Mouse (Mus musculus) thymus, postnatal 14 days (tissue): Measurements from ENCODE around the gene Man2a1.

Source experiments
- DNase-seq: peaks from one replicate; pipeline ENCODE4 v3.0.0; 2021

Gene Man2a1

GRCm38 (mm10) chr17:64603134-64603533, 2.6 kb downstream of the Man2a1 start:
- no peak for DNase-seq

- no peak for DNase-seq
Observed at GRCm38 (mm10) chr17:64603534-64603933, 3.0 kb downstream of the Man2a1 start.

GRCm38 (mm10) chr17:64604163-64604562, 3.6 kb downstream of the Man2a1 start:
- DNase-seq: peak; percentile 78

GRCm38 (mm10) chr17:64608228-64608627, 7.7 kb downstream of the Man2a1 start:
- no peak for DNase-seq

DNA sequence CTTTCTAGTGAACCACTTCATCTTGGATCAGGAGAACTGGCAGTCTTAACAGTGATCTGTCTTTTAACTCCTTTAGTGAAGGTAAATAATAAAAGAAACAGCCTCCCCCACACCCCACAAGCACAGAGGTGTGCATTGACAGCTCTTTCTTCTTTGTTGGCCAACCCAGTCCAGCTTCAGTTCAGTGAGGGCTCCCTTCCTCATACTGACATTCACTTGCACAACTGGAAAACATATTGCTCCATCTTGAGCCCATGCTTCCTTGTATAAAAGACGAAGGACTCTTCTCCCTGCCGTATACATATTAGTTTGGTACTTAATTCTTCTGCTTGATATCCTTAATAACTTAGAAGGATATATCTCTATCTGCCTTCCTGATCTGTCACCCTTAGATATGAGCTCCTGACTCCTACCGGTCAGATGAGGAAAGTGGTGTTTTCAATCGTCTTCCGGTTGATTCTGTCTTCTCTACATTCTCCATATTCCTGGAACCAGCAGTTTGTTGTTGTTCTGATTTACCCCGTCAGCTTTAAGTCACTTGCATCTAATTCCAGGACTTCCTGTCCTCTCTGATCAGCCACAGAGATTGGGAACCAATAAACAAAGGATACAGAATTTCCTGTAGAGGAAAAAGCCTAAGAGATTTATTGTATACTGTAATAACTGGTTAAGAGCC, 8.5 kb downstream of the Man2a1 start:
- DNase-seq: no peak

DNA sequence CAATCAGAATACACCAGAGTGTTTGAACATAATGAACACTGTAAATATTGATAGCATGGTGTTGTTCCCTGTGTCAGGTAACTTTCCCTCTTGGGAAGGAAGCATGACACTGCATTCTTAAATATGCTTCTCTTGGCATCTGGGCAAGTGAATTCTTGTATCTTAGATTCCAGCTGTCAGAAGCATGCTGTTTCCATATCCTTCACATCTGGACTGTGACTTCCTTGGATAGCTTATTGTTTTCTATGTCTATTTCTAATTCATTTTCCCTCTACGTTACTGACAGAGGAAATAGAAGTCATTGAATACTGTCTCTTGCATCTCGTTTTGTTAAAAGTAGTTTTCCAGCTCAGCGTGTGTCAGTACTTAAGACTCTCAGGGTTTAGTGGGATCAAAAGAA, 9.2 kb downstream of the Man2a1 start:
- no peak for DNase-seq

GRCm38 (mm10) chr17:64611426-64611825, 10.9 kb downstream of the Man2a1 start:
- DNase-seq: no peak

GRCm38 (mm10) chr17:64612135-64612885, 11.8 kb downstream of the Man2a1 start:
- no peak for DNase-seq

DNA sequence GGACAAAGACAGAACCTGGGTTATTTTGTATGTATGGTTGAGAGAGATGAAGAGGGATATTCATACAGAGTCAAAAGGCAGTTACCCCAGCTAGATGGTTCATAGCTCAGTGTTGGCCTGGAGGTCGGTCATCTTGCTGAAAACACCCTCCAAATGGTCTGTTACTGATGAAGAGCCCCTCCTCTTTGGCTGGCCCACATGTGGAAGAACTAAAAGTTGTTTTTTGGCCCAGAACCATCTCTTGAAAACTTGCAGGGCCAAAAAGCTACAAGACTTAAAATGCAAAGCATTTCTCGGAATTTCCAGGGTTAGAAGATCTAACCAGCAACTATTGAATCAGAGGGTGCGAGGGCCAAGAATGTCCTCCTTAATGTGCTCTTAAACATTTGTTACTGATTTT, 12.4 kb downstream of the Man2a1 start:
- no peak for DNase-seq

- no peak for DNase-seq
Observed at GRCm38 (mm10) chr17:64613351-64613750, 12.8 kb downstream of the Man2a1 start.

GRCm38 (mm10) chr17:64614804-64615203, 14.3 kb downstream of the Man2a1 start:
- no peak for DNase-seq

GRCm38 (mm10) chr17:64615420-64615819, 14.9 kb downstream of the Man2a1 start:
- no peak for DNase-seq

GRCm38 (mm10) chr17:64616259-64616658, 15.7 kb downstream of the Man2a1 start:
- no peak for DNase-seq

DNA sequence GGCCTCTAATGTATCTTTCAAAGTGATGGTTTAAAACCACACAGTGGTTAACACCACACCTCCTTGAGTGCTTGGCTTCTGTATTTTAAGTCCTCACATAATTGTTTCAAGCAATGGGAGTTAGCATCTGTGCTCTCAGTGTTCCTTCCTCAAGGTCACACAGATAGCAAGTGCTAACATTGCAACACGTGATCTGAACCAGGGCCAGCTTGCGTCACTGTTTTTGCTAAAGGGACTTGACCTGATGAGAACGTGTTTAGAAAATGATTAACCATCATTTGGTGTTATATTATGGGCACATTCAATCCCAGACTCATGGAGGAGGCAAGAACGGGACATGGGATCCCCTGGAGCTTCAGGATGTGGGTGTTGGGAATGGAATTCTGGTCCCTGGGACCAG, 17.3 kb downstream of the Man2a1 start:
- DNase-seq: no peak

GRCm38 (mm10) chr17:64618996-64619395, 18.5 kb downstream of the Man2a1 start:
- no peak for DNase-seq

DNA sequence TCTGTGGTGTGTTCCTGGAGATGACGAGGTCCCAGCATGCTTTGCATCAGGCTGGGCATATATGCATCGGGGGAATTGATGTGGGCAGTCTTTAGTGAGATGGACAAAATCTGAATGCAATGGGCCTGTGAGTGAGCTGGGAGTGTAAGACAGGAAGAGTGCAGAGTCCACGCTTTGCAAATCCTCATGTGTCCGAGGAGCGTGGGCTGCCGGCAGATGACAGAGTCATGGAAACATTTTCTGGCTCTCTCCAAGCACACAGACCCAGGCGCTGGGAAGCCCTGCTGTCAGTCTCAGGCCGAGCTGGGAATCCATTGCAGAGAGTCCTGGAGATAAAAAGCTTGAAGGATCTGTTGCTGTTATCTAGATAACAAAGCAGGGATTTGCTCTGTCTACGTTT, 19.6 kb downstream of the Man2a1 start:
- no peak for DNase-seq

- no peak for DNase-seq
Observed at GRCm38 (mm10) chr17:64620627-64621026, 20.1 kb downstream of the Man2a1 start.

DNA sequence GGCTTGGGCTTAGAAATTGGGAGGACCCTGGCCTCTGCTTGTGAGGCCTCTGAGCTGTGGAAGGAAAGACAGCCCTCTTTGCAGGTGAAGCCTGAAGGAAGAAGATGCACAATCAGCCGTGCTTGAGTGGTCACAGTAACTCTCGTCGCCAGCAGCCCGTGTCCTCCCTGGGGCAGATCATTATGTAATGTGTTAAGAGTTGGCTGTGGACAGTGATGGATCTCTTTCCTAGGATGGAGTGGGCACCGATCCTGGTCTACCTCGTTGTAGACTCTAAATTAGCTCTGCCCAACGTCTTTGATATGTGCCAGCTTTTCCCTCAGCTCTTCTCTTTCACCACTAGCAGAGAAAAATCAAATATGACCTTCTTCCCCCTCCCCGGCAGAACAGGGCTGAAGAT, 20.7 kb downstream of the Man2a1 start:
- no peak for DNase-seq

- no peak for DNase-seq
Observed at GRCm38 (mm10) chr17:64621649-64622351, 21.3 kb downstream of the Man2a1 start.

GRCm38 (mm10) chr17:64622352-64622886, 21.9 kb downstream of the Man2a1 start:
- DNase-seq: no peak

DNA sequence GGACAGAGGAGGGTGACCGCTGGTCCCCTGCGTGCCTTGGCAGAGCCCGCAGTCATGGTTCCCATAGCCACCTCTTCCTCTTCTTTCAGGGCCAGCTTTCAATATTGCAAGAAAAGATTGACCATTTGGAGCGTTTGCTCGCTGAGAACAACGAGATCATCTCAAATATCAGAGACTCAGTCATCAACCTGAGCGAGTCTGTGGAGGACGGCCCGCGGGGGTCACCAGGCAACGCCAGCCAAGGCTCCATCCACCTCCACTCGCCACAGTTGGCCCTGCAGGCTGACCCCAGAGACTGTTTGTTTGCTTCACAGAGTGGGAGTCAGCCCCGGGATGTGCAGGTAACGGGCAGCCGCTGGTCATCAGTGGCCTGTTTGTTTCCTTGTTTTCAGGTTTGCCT, 23.9 kb downstream of the Man2a1 start:
- no peak for DNase-seq

DNA sequence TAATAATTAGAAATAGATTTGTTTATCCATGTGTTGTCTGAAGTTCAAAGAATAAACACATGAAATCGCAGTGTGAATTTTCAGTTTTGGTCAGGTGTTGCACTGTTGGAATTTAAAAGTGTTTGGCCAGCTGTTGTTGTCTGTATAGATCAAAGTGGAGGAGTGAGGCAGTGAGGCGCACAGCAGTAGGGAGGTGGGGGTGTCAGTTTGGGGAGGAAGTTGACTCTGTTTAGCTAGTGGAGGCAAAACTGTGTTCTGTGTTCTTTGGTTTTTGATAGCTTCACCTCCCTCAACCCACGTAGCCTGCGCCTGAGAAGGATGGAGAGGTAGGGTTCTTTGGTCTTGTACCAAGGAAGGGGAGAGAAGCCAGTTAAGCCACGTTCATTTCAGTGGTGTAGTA, 28.3 kb downstream of the Man2a1 start:
- DNase-seq: peak; percentile 65

DNA sequence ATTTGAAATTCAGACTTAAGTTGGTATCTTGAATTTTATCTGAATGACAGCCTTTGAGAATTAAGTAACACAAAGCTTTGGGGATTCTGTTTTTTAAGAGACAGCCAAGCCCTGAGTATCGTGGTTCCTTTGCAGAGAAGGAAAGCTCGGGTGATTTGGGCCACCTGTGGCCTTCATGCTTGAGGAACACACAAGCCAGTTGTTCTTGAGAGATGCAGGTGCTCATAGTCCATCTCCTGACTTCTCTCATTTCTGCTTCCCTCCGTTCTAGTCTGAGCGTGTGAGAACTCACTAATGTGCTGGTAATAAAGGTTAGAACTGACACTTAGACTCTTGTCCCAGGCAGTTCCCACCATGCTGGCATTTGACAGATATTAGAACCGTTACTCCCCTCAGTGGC, 28.9 kb downstream of the Man2a1 start:
- DNase-seq: no peak

- DNase-seq: no peak
Observed at GRCm38 (mm10) chr17:64630506-64630905, 30.0 kb downstream of the Man2a1 start.
